Mouse (Mus musculus): ENCODE measurements around the gene Tapbp. TPM values are rescaled to one million over a fixed set of nuclear protein-coding genes. Genes with fewer than 3 reads are reported as not detected.
"Not testable (repeated sequence)": the region's sequence is repeated elsewhere in the genome, so short reads cannot be mapped to it uniquely, and the experiment has no call there.

The Tapbp gene
- total RNA-seq, 1 experiment = 39.4 TPM

DNA sequence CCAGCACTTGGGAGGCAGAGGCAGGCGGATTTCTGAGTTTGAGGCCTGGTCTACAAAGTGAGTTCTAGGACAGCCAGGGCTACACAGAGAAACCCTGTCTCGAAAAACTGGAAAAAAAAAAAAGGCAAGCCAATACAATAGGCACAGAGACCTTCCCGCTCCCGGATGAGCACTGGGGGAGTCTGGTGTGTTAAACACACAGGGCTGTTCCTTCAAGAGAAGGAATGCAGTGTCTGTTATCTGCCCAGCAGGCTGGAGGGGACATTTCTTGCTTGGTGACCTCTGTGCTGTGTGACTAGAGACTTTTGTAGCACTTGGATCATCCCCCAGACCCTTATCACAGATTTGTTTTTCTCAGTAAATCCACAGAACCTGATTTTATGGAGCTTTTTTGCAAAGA is 14.0 kb upstream of the Tapbp start:
- Histone ChIP-seq H3K4me1 (ENCODE audit: control insufficient read depth in 2 of 2, insufficient read depth in 2 of 2, low read length in 2 of 2, poor library complexity in 1 of 2) (peaks cover 14 to 30% of the 10 kb centered on the region in 2 experiments), H3K27ac (ENCODE audit: insufficient read depth, low read depth, low read length, poor library complexity, severe bottlenecking) (peak overlapping the region; percentile 87), H3K4me3 (ENCODE audit: insufficient read depth in 1 of 2, low read depth in 1 of 2, low read length in 2 of 2, poor library complexity in 1 of 2, severe bottlenecking in 1 of 2) (no peak overlapping the region), H3K36me3 (ENCODE audit: control insufficient read depth, insufficient read depth, low read length, poor library complexity, severe bottlenecking) (no peaks in the 10 kb centered on the region), H3K9ac (ENCODE audit: insufficient read depth, low read depth, low read length, poor library complexity, severe bottlenecking) (peak overlapping the region; percentile 55; the same call in 1 of the 2 replicates), H3K9me3 (ENCODE audit: control insufficient read depth, insufficient read depth, low read depth, low read length) (no peaks in the 10 kb centered on the region)
- DNase-seq (ENCODE audit: low read depth, low spot score) = no peak
- in situ Hi-C loops (cut with MboI; ENCODE audit: low sequenced_read_pairs in 2 of 2, unreplicated experiment in 2 of 2) = no loop called here
- TF ChIP-seq ZNF384 (IDR thresholded peaks at IDR 0.05; ENCODE audit: low read depth, low read length) (peak; percentile 88; the same call in 1 of the 2 replicates), HCFC1 (IDR thresholded peaks at IDR 0.05; ENCODE audit: borderline replicate concordance, insufficient read depth, low read length) (no peak), CHD2 (IDR thresholded peaks at IDR 0.05; ENCODE audit: low read depth, low read length) (no peak), MAFK (IDR thresholded peaks at IDR 0.05; ENCODE audit: insufficient read depth, low read depth, low read length) (no peak), ZC3H11A (IDR thresholded peaks at IDR 0.05; ENCODE audit: borderline replicate concordance, low read depth, low read length) (no peak)

GRCm38 (mm10) chr17:33902079-33902478 is 13.6 kb upstream of the Tapbp start:
- no peak overlapping the region for H3K4me3 ChIP-seq (ENCODE audit: insufficient read depth in 1 of 2, low read depth in 1 of 2, low read length in 2 of 2, poor library complexity in 1 of 2, severe bottlenecking in 1 of 2)
- peak overlapping the region; percentile 47; the same call in 1 of the 2 replicates for H3K9ac ChIP-seq (ENCODE audit: insufficient read depth, low read depth, low read length, poor library complexity, severe bottlenecking)
- DNase-seq (ENCODE audit: low read depth, low spot score) = no peak
- peak; percentile 67 for TF ChIP-seq ZNF384 (IDR thresholded peaks at IDR 0.05; ENCODE audit: low read depth, low read length)
- TF ChIP-seq CHD2 (IDR thresholded peaks at IDR 0.05; ENCODE audit: low read depth, low read length) = no peak
- H3K27ac ChIP-seq (ENCODE audit: insufficient read depth, low read depth, low read length, poor library complexity, severe bottlenecking) = peak overlapping the region; percentile 87
- H3K36me3 ChIP-seq (ENCODE audit: control insufficient read depth, insufficient read depth, low read length, poor library complexity, severe bottlenecking) = no peaks in the 10 kb centered on the region
- in situ Hi-C loops (cut with MboI; ENCODE audit: low sequenced_read_pairs in 2 of 2, unreplicated experiment in 2 of 2) = no loop called here
- H3K9me3 ChIP-seq (ENCODE audit: control insufficient read depth, insufficient read depth, low read depth, low read length) = no peaks in the 10 kb centered on the region
- H3K4me1 ChIP-seq (ENCODE audit: control insufficient read depth in 2 of 2, insufficient read depth in 2 of 2, low read length in 2 of 2, poor library complexity in 1 of 2) = peaks cover 14 to 31% of the 10 kb centered on the region in 2 experiments

GRCm38 (mm10) chr17:33902491-33902890 is 13.2 kb upstream of the Tapbp start:
- TF ChIP-seq HCFC1 (IDR thresholded peaks at IDR 0.05; ENCODE audit: borderline replicate concordance, insufficient read depth, low read length) (no peak), ZC3H11A (IDR thresholded peaks at IDR 0.05; ENCODE audit: borderline replicate concordance, low read depth, low read length) (no peak)
- peak overlapping the region; percentile 47; the same call in 1 of the 2 replicates for H3K9ac ChIP-seq (ENCODE audit: insufficient read depth, low read depth, low read length, poor library complexity, severe bottlenecking)
- H3K27ac ChIP-seq (ENCODE audit: insufficient read depth, low read depth, low read length, poor library complexity, severe bottlenecking) = peak overlapping the region; percentile 87
- no peaks in the 10 kb centered on the region for H3K36me3 ChIP-seq (ENCODE audit: control insufficient read depth, insufficient read depth, low read length, poor library complexity, severe bottlenecking)
- peaks cover 14 to 31% of the 10 kb centered on the region in 2 experiments for H3K4me1 ChIP-seq (ENCODE audit: control insufficient read depth in 2 of 2, insufficient read depth in 2 of 2, low read length in 2 of 2, poor library complexity in 1 of 2)
- DNase-seq (ENCODE audit: low read depth, low spot score) = no peak
- no peaks in the 10 kb centered on the region for H3K9me3 ChIP-seq (ENCODE audit: control insufficient read depth, insufficient read depth, low read depth, low read length)
- H3K4me3 ChIP-seq (ENCODE audit: insufficient read depth in 1 of 2, low read depth in 1 of 2, low read length in 2 of 2, poor library complexity in 1 of 2, severe bottlenecking in 1 of 2) = no peak overlapping the region
- in situ Hi-C loops (cut with MboI; ENCODE audit: low sequenced_read_pairs in 2 of 2, unreplicated experiment in 2 of 2) = no loop called here

DNA sequence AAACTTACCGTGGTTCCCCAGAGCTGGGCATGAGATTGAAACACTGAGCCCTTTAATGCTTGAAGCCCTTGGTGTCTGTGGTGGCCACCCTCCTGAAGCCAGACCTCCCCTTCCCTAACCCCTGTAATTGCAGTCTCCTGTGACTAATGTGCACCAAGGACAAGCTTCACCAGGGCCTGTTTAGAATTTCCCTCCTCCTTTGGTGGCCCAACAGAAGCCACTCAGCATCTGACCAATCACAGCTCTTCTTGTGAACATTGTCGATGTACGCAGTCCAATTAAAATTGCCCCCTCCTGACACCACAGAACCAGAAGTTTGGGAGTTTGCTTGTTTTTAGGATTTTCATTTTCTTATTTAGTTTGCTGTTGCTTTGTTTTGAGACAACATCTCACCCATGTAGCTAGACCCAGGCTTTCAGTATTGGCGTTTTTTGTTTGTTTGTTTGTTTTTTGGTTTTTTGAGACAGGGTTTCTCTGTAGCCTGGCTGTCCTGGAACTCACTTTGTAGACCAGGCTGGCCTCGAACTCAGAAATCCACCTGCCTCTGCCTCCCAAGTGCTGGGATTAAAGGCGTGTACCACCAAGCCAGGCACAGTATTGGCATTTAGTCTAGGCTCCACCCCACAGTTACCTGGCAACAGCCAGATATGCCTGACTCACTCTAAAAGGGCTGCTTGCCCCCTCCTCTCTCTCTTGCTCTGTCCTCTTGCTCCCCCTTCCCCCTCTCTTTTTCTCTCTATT is 11.6 kb upstream of the Tapbp start:
- H3K9me3 ChIP-seq (ENCODE audit: control insufficient read depth, insufficient read depth, low read depth, low read length); in situ Hi-C loops (cut with MboI; ENCODE audit: low sequenced_read_pairs in 2 of 2, unreplicated experiment in 2 of 2); DNase-seq (ENCODE audit: low read depth, low spot score); H3K36me3 ChIP-seq (ENCODE audit: control insufficient read depth, insufficient read depth, low read length, poor library complexity, severe bottlenecking): not testable (repeated sequence)
- peak overlapping the region in 1 of 2 experiments; percentile 24; a peak in 2 of 4 replicates for H3K4me3 ChIP-seq (ENCODE audit: insufficient read depth in 1 of 2, low read depth in 1 of 2, low read length in 2 of 2, poor library complexity in 1 of 2, severe bottlenecking in 1 of 2)
- H3K4me1 ChIP-seq (ENCODE audit: control insufficient read depth in 2 of 2, insufficient read depth in 2 of 2, low read length in 2 of 2, poor library complexity in 1 of 2) = peaks cover 8 to 31% of the 10 kb centered on the region in 2 experiments; a peak in 3 of 4 replicates
- H3K27ac ChIP-seq (ENCODE audit: insufficient read depth, low read depth, low read length, poor library complexity, severe bottlenecking) = peak overlapping the region; percentile 87
- peak overlapping the region; percentile 65; the same call in 1 of the 2 replicates for H3K9ac ChIP-seq (ENCODE audit: insufficient read depth, low read depth, low read length, poor library complexity, severe bottlenecking)

DNA sequence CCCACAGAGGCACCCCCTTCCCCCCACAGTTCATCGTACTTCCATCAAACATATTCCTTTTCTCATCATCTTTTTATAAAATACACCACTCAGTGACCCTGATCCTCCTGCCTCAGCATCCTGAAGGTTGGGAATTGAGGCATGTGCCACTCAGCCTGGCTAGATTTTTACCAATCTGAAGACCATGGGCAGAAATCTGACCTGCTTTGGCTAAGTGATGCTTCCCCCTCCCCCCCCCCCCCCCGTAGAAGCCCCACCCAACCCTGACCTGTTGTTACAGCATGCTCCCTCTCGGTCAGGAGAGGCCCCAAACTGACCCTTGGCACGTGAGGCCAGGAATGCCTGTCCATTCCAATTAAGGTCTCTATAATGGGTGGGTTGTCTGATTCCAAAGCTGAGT is 10.9 kb upstream of the Tapbp start, which contains the start of gene Platr17:
Platr17 (plus strand) TSS at position 301 of the 400 bp plus-strand sequence.
- H3K9me3 ChIP-seq (ENCODE audit: control insufficient read depth, insufficient read depth, low read depth, low read length); DNase-seq (ENCODE audit: low read depth, low spot score); in situ Hi-C loops (cut with MboI; ENCODE audit: low sequenced_read_pairs in 2 of 2, unreplicated experiment in 2 of 2); H3K36me3 ChIP-seq (ENCODE audit: control insufficient read depth, insufficient read depth, low read length, poor library complexity, severe bottlenecking): not testable (repeated sequence)
- Histone ChIP-seq H3K4me1 (ENCODE audit: control insufficient read depth in 2 of 2, insufficient read depth in 2 of 2, low read length in 2 of 2, poor library complexity in 1 of 2) (peaks cover 4 to 31% of the 10 kb centered on the region in 2 experiments; a peak in 3 of 4 replicates), H3K4me3 (ENCODE audit: insufficient read depth in 1 of 2, low read depth in 1 of 2, low read length in 2 of 2, poor library complexity in 1 of 2, severe bottlenecking in 1 of 2) (peak within 1 kb of the TSS; percentile 38 to 50), H3K9ac (ENCODE audit: insufficient read depth, low read depth, low read length, poor library complexity, severe bottlenecking) (peak within 1 kb of the TSS; percentile 76), H3K27ac (ENCODE audit: insufficient read depth, low read depth, low read length, poor library complexity, severe bottlenecking) (peak within 1 kb of the TSS; percentile 89)
